Mouse (Mus musculus): ENCODE data around the gene Gal3st4.

Gene Gal3st4

DNA sequence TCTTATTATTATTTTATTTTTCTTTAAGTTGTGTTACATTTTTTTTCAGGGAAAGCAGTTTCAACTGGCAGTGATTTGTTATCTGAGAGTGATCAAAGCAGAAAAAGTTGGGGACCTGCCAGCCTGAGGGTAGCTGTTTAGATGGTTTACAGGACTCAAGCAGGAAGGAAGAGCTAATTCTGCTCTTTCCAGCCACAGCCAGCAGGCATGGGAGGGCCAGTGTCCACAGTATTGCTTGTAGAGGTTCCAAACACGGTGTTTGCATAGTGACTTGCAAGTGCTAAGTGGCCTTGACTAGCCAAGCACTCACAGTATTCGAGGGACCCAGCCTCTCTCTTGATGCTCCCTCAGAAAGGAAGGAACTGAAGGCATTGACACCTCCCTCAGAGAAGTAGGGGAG lies 31.1 kb downstream of the Gal3st4 start:
- Histone ChIP-seq H3K27me3 (ENCODE audit: insufficient read depth, low read length) (peaks cover 2% of the 10 kb centered on the region; the same call in 1 of the 2 replicates), H3K9me3 (ENCODE audit: low read length) (no peaks in the 10 kb centered on the region), H3K4me3 (replicated peaks; ENCODE audit: low read length) (no peak overlapping the region), H3K4me1 (replicated peaks; ENCODE audit: low read depth, low read length) (no peaks in the 10 kb centered on the region), H3K36me3 (ENCODE audit: insufficient read depth, low read length) (no peaks in the 10 kb centered on the region)
- TF ChIP-seq POU5F1 (IDR thresholded peaks at IDR 0.05; ENCODE audit: borderline replicate concordance, low read length): no peak
- no peak for TF ChIP-seq NANOG (IDR thresholded peaks at IDR 0.05; ENCODE audit: borderline replicate concordance, low read length)
- TF ChIP-seq CTCF (conservative IDR thresholded peaks at IDR 0.05; ENCODE audit: low read length): no peak

DNA sequence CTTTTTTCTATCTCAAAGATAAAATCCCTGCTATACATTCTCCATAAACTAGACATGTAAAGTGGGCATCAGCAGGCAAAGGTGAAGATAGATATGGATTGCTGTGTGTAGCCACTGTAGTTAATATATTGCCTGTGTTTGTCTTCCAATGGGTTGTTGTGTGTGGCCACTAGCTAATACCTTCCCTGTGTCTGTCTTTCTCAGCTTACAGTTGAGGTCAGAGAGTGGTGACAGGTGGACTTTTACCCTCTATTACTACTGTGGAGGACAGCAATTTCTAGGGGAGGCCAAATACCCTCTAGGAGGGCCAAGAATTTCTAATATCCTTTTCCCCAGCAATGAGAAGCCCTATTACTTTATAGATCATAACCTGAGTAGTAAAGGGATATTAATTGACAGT lies 38.4 kb downstream of the Gal3st4 start:
- TF ChIP-seq CTCF (conservative IDR thresholded peaks at IDR 0.05; ENCODE audit: low read length): no peak
- TF ChIP-seq NANOG (IDR thresholded peaks at IDR 0.05; ENCODE audit: borderline replicate concordance, low read length): no peak
- TF ChIP-seq POU5F1 (IDR thresholded peaks at IDR 0.05; ENCODE audit: borderline replicate concordance, low read length): no peak
- Histone ChIP-seq H3K4me3 (replicated peaks; ENCODE audit: low read length) (no peak overlapping the region), H3K27me3 (ENCODE audit: insufficient read depth, low read length) (no peaks in the 10 kb centered on the region), H3K9me3 (ENCODE audit: low read length) (no peaks in the 10 kb centered on the region), H3K4me1 (replicated peaks; ENCODE audit: low read depth, low read length) (no peaks in the 10 kb centered on the region), H3K36me3 (ENCODE audit: insufficient read depth, low read length) (no peaks in the 10 kb centered on the region)

DNA sequence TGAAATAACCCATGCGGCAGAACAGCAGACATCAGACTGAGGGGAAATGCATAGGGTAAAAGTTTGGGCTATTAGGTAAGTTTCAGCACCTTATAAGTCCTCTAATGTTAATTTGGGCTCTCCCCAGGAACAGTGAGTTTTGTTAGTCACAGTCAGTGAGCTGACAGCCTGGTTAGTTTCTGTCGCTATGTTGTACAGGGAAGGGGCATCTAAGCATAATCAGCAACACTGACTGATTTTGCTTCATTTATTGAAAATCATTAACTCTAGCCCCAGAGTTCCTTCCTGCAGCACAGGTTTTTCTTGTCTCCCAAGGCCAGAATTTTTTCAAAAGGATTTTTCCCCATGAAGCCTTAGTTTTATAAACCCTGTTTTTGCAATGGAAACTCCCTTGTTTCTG lies 38.9 kb downstream of the Gal3st4 start:
- no peaks in the 10 kb centered on the region for H3K4me1 ChIP-seq (replicated peaks; ENCODE audit: low read depth, low read length)
- no peaks in the 10 kb centered on the region for H3K27me3 ChIP-seq (ENCODE audit: insufficient read depth, low read length)
- no peak overlapping the region for H3K4me3 ChIP-seq (replicated peaks; ENCODE audit: low read length)
- TF ChIP-seq POU5F1 (IDR thresholded peaks at IDR 0.05; ENCODE audit: borderline replicate concordance, low read length) (no peak), NANOG (IDR thresholded peaks at IDR 0.05; ENCODE audit: borderline replicate concordance, low read length) (no peak), CTCF (conservative IDR thresholded peaks at IDR 0.05; ENCODE audit: low read length) (no peak)
- no peaks in the 10 kb centered on the region for H3K36me3 ChIP-seq (ENCODE audit: insufficient read depth, low read length)
- no peaks in the 10 kb centered on the region for H3K9me3 ChIP-seq (ENCODE audit: low read length)

DNA sequence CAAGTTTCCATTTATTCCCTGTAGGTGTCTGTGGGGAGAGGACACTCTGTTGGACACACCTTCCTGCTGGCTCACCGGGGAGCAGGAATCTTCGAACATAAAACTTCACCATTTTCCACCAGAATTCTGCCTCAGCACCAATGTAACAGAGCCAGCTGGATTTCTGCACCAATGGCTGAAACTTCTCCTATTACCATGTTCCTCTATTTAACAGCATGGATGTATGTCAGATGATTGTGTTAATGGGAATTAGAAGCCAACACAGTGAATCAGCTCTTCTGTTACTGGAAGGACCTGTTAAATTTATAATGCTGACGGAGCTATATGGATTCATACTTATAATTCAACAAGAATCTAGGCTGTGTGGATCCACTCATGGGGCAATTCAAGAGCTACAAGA lies 43.1 kb downstream of the Gal3st4 start:
- H3K4me1 ChIP-seq (replicated peaks; ENCODE audit: low read depth, low read length): no peaks in the 10 kb centered on the region
- TF ChIP-seq NANOG (IDR thresholded peaks at IDR 0.05; ENCODE audit: borderline replicate concordance, low read length): no peak
- no peak for TF ChIP-seq CTCF (conservative IDR thresholded peaks at IDR 0.05; ENCODE audit: low read length)
- no peak for TF ChIP-seq POU5F1 (IDR thresholded peaks at IDR 0.05; ENCODE audit: borderline replicate concordance, low read length)
- no peaks in the 10 kb centered on the region for H3K9me3 ChIP-seq (ENCODE audit: low read length)
- H3K4me3 ChIP-seq (replicated peaks; ENCODE audit: low read length): no peak overlapping the region
- H3K36me3 ChIP-seq (ENCODE audit: insufficient read depth, low read length): no peaks in the 10 kb centered on the region
- H3K27me3 ChIP-seq (ENCODE audit: insufficient read depth, low read length): no peaks in the 10 kb centered on the region

DNA sequence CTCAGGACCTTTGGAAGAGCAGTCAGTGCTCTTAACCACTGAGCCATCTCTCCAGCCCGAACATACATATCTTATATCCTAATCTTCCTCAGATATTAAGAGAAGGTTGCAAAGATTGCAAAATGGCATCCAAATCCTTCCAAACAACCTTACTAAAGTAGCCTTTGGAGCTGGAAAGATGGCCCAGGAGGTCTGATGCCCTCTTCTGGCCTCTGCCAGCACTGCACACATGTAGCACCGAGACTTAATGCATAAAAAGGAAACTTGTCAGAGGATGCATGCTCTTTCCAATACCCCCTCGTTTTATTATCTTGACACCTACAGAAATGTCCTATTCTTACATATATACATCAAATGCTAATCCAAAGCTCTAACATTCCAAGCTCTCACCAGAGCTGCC lies 44.6 kb downstream of the Gal3st4 start:
- no peak overlapping the region for H3K4me3 ChIP-seq (replicated peaks; ENCODE audit: low read length)
- H3K4me1 ChIP-seq (replicated peaks; ENCODE audit: low read depth, low read length): no peaks in the 10 kb centered on the region
- H3K27me3 ChIP-seq (ENCODE audit: insufficient read depth, low read length): no peaks in the 10 kb centered on the region
- no peaks in the 10 kb centered on the region for H3K9me3 ChIP-seq (ENCODE audit: low read length)
- no peak for TF ChIP-seq NANOG (IDR thresholded peaks at IDR 0.05; ENCODE audit: borderline replicate concordance, low read length)
- TF ChIP-seq CTCF (conservative IDR thresholded peaks at IDR 0.05; ENCODE audit: low read length): peak; percentile 99
- no peaks in the 10 kb centered on the region for H3K36me3 ChIP-seq (ENCODE audit: insufficient read depth, low read length)

DNA sequence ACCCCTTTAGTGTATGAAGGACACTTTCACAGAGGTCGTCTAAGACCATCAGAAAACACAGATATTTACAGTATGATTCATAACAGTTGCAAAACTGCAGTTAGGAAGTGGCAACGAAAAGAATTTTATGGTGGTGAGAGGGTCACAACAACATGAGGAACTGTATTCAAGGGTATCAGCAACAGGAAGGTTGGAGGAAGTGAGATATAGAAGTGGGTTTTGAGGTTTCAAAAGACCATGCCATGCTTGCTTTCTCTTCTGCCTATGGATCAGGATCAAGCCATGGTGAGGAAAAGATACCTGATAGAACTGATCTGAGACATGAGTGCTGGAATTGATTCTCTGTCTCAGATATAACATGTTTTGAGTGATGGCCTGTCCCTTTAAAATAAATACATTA lies 45.3 kb downstream of the Gal3st4 start:
- Histone ChIP-seq H3K4me3 (replicated peaks; ENCODE audit: low read length) (no peak overlapping the region), H3K27me3 (ENCODE audit: insufficient read depth, low read length) (no peaks in the 10 kb centered on the region), H3K9me3 (ENCODE audit: low read length) (no peaks in the 10 kb centered on the region), H3K36me3 (ENCODE audit: insufficient read depth, low read length) (no peaks in the 10 kb centered on the region), H3K4me1 (replicated peaks; ENCODE audit: low read depth, low read length) (no peaks in the 10 kb centered on the region)
- TF ChIP-seq POU5F1 (IDR thresholded peaks at IDR 0.05; ENCODE audit: borderline replicate concordance, low read length): no peak
- no peak for TF ChIP-seq CTCF (conservative IDR thresholded peaks at IDR 0.05; ENCODE audit: low read length)
- TF ChIP-seq NANOG (IDR thresholded peaks at IDR 0.05; ENCODE audit: borderline replicate concordance, low read length): no peak

DNA sequence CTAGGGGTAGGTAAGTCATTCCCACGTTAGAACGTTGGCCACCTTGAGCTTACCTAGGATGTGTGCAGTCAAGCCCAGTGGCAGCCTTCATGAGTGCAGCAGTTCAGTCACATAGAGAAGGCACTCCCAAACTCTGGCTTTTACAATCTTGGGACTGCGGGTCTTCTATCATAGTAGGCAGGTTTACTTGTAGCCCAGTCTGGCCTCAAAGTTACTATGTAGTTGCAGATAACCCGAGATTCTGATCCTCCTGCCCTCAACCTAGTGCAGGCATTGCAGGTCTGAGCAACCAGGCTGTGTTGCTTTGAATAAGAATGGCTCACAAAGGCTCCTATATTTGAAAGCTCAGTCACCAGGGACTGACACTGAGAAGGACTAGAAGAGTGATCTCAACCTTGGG lies 46.1 kb downstream of the Gal3st4 start:
- no peak for TF ChIP-seq CTCF (conservative IDR thresholded peaks at IDR 0.05; ENCODE audit: low read length)
- no peak for TF ChIP-seq POU5F1 (IDR thresholded peaks at IDR 0.05; ENCODE audit: borderline replicate concordance, low read length)
- no peak for TF ChIP-seq NANOG (IDR thresholded peaks at IDR 0.05; ENCODE audit: borderline replicate concordance, low read length)
- Histone ChIP-seq H3K4me1 (replicated peaks; ENCODE audit: low read depth, low read length) (no peaks in the 10 kb centered on the region), H3K4me3 (replicated peaks; ENCODE audit: low read length) (no peak overlapping the region), H3K36me3 (ENCODE audit: insufficient read depth, low read length) (no peaks in the 10 kb centered on the region), H3K27me3 (ENCODE audit: insufficient read depth, low read length) (no peaks in the 10 kb centered on the region), H3K9me3 (ENCODE audit: low read length) (no peaks in the 10 kb centered on the region)

DNA sequence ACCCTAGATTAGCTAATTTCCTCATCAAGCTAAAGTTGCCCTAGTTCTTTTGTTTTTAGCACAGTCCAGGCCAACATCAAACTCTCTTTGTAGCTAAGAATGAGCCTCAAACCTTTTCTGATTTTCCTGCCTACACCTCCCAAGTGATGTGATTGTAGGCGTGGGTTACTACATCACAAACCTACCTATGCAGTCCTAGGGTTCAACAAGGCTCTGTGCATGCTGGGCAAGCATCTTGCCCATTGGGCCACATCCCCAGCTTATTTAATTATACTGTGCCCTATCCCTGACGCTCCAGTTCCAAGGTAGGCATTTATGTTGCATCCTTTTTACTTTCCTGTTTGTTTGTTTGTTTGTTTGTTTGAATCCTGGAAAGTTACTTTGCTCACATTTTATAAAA lies 46.9 kb downstream of the Gal3st4 start, which contains the start of gene Nxpe5:
Gene Nxpe5 (plus strand): TSS at position 199 of the 400 bp plus-strand sequence.
- no peak for TF ChIP-seq POU5F1 (IDR thresholded peaks at IDR 0.05; ENCODE audit: borderline replicate concordance, low read length)
- no peak for TF ChIP-seq NANOG (IDR thresholded peaks at IDR 0.05; ENCODE audit: borderline replicate concordance, low read length)
- TF ChIP-seq CTCF (conservative IDR thresholded peaks at IDR 0.05; ENCODE audit: low read length): no peak
- H3K36me3 ChIP-seq (ENCODE audit: insufficient read depth, low read length): no peaks in the 10 kb centered on the region
- no peaks in the 10 kb centered on the region for H3K4me1 ChIP-seq (replicated peaks; ENCODE audit: low read depth, low read length)
- H3K9me3 ChIP-seq (ENCODE audit: low read length): no peaks in the 10 kb centered on the region
- no peaks in the 10 kb centered on the region for H3K27me3 ChIP-seq (ENCODE audit: insufficient read depth, low read length)
- H3K4me3 ChIP-seq (replicated peaks; ENCODE audit: low read length): no peak within 1 kb of the TSS

DNA sequence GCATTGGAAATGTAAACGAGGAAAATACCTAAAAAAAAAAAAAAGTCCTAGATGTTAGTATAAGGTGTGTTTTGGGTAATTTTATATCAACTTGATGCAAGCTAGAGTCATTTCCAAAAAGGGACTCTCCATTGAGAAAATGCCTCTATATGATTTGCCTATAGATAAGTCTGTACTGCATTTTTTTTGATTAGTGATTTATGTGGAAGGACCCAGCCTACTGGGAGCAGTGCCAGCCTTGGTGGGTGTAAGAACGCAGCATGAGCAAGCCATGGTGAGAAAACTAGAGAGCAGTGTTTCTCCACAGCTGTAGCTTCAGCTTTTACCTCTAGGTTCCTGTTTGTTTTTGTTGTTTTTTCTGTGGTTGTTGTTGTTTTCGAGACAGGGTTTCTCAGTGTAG lies 49.4 kb downstream of the Gal3st4 start:
- H3K36me3 ChIP-seq (ENCODE audit: insufficient read depth, low read length): no peaks in the 10 kb centered on the region
- H3K4me1 ChIP-seq (replicated peaks; ENCODE audit: low read depth, low read length): no peaks in the 10 kb centered on the region
- H3K27me3 ChIP-seq (ENCODE audit: insufficient read depth, low read length): no peaks in the 10 kb centered on the region
- H3K4me3 ChIP-seq (replicated peaks; ENCODE audit: low read length): no peak overlapping the region
- no peaks in the 10 kb centered on the region for H3K9me3 ChIP-seq (ENCODE audit: low read length)
- no peak for TF ChIP-seq POU5F1 (IDR thresholded peaks at IDR 0.05; ENCODE audit: borderline replicate concordance, low read length)
- TF ChIP-seq CTCF (conservative IDR thresholded peaks at IDR 0.05; ENCODE audit: low read length): no peak
- no peak for TF ChIP-seq NANOG (IDR thresholded peaks at IDR 0.05; ENCODE audit: borderline replicate concordance, low read length)

Data from E14TG2a.4 (cell line).